Mouse (Mus musculus) ES-E14 (cell line): ENCODE data around the gene Herc4. TPM values are rescaled to one million over a fixed set of nuclear protein-coding genes. Genes with fewer than 3 reads are reported as not detected.
A peak's percentile ranks its signal among the peaks of the same experiment; 100 is the strongest.

Source experiments
- DNase-seq: peaks from one replicate; pipeline ENCODE4 v3.0.0-alpha.2; 2013; ENCODE audit warnings: low read depth, low spot score
- H3K27ac ChIP-seq: 2 replicates; pipeline ENCODE4 v1.5.1; 2012; ENCODE audit warnings: low read depth, mild to moderate bottlenecking, low read length, moderate library complexity, mixed read lengths; ENCODE audit not compliant: poor library complexity, insufficient read depth, severe bottlenecking
- H3K36me3 ChIP-seq: 2 replicates; pipeline ENCODE4 v1.6.1; 2012; ENCODE audit warnings: mild to moderate bottlenecking, low read length, moderate library complexity, mixed read lengths; ENCODE audit not compliant: control insufficient read depth, poor library complexity, insufficient read depth, severe bottlenecking
- H3K4me1 ChIP-seq, 2 experiments: fragments of 150-350 bp in 1 of 2; sonication (generic) in 1 of 2; 2 replicates each; pipeline ENCODE4 v1.6.1; 2012; ENCODE audit warnings: low read length in 2 of 2, mild to moderate bottlenecking in 1 of 2, mixed read lengths in 1 of 2; ENCODE audit not compliant: control insufficient read depth in 2 of 2, insufficient read depth in 2 of 2, poor library complexity in 1 of 2
- H3K4me3 ChIP-seq, 2 experiments: fragments of 150-350 bp in 1 of 2; sonication (generic) in 1 of 2; 2 replicates each; pipeline ENCODE4 v1.5.1; 2012; ENCODE audit warnings: low read length in 2 of 2, low read depth in 1 of 2, mild to moderate bottlenecking in 1 of 2, mixed read lengths in 1 of 2; ENCODE audit not compliant: insufficient read depth in 1 of 2, poor library complexity in 1 of 2, severe bottlenecking in 1 of 2
- H3K9ac ChIP-seq: 2 replicates; pipeline ENCODE4 v1.6.1; 2012; ENCODE audit warnings: low read depth, mild to moderate bottlenecking, low read length, mixed read lengths; ENCODE audit not compliant: poor library complexity, insufficient read depth, severe bottlenecking
- H3K9me3 ChIP-seq: fragments of 150-350 bp; sonication (generic); 2 replicates; pipeline ENCODE4 v1.6.1; 2012; ENCODE audit warnings: low read depth, mild to moderate bottlenecking, low read length; ENCODE audit not compliant: control insufficient read depth, insufficient read depth
- CHD2 ChIP-seq: IDR thresholded peaks from 2 replicates; pipeline ENCODE4 v1.6.1; 2014; ENCODE audit warnings: mild to moderate bottlenecking, low read depth, low read length, inconsistent platforms
- HCFC1 ChIP-seq: IDR thresholded peaks from 2 replicates; pipeline ENCODE4 v1.6.1; 2012; ENCODE audit warnings: low read length, inconsistent platforms, borderline replicate concordance; ENCODE audit not compliant: insufficient read depth
- MAFK ChIP-seq: IDR thresholded peaks from 2 replicates; pipeline ENCODE4 v1.6.1; 2014; ENCODE audit warnings: mild to moderate bottlenecking, low read depth, low read length, inconsistent platforms; ENCODE audit not compliant: insufficient read depth
- ZC3H11A ChIP-seq: IDR thresholded peaks from 2 replicates; pipeline ENCODE4 v1.6.1; 2012; ENCODE audit warnings: low read depth, mild to moderate bottlenecking, inconsistent platforms, low read length, borderline replicate concordance
- ZNF384 ChIP-seq: IDR thresholded peaks from 2 replicates; pipeline ENCODE4 v1.6.1; 2012; ENCODE audit warnings: low read depth, low read length, inconsistent platforms
- in situ Hi-C, 2 experiments: fragments of 600-800 bp; cut with MboI; formaldehyde crosslinking; loops; one replicate each; pipeline ENCODE4 v1.15.1; 2025; ENCODE audit warnings: low sequenced_read_pairs in 2 of 2, inconsistent platforms in 1 of 2; ENCODE audit not compliant: unreplicated experiment in 2 of 2
- total RNA-seq: library from RNA; depleted of rRNA; stranded (reverse); fragments of 300-350 nt; gene quantifications from 2 replicates; pipeline ENCODE4 v1.2.3, GENCODE M21; 2012

Gene Herc4
- total RNA-seq, 1 experiment, result 87.9 TPM

- in situ Hi-C loops, result no loop called here
- peaks cover 23% of the 10 kb centered on the region for H3K36me3 ChIP-seq
- TF ChIP-seq ZC3H11A, result peak; percentile 35; the same call in 1 of the 2 replicates
- TF ChIP-seq HCFC1, result no peak
- no peak overlapping the region for H3K9ac ChIP-seq
- H3K9me3 ChIP-seq, result no peaks in the 10 kb centered on the region
- no peak overlapping the region for H3K4me3 ChIP-seq
- H3K4me1 ChIP-seq, result no peaks in the 10 kb centered on the region
- peak; percentile 89 for DNase-seq
- H3K27ac ChIP-seq, result no peak overlapping the region
Measured at GRCm38 (mm10) chr10:63308582-63309366, 65.2 kb downstream of the Herc4 start.

DNA sequence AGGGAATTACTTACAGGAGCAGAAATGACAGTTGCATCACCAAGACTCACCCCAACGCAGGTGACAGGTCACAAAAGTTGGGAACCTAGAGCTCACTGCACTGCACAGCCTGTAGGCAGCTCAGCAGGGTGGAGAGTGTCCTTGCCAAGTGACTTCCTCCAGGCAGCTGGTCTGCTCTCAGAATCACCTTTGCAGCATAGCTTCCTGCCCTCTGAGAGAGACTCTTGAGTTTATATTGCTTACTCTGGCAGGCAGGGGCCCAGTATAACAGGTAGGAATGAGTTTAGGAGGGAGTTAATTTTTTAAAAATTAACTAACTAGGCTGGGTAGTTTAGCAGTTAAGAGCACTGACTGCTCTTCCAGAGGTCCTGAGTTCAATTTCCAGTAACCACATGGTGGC is 70.1 kb downstream of the Herc4 start:
- Histone ChIP-seq H3K27ac (no peak overlapping the region), H3K4me3 (no peak overlapping the region), H3K9me3 (no peaks in the 10 kb centered on the region), H3K9ac (no peak overlapping the region), H3K36me3 (peaks cover 28% of the 10 kb centered on the region), H3K4me1 (no peaks in the 10 kb centered on the region)
- no peak for DNase-seq
- TF ChIP-seq ZC3H11A, result no peak
- no peak for TF ChIP-seq ZNF384
- no peak for TF ChIP-seq HCFC1
- TF ChIP-seq CHD2, result no peak
- TF ChIP-seq MAFK, result no peak
- in situ Hi-C loops, result no loop called here

GRCm38 (mm10) chr10:63327091-63327490 is 83.5 kb downstream of the Herc4 start:
- in situ Hi-C loops, result no loop called here
- H3K9me3 ChIP-seq, result no peaks in the 10 kb centered on the region
- H3K4me1 ChIP-seq, result no peaks in the 10 kb centered on the region
- TF ChIP-seq ZNF384 (no peak), ZC3H11A (no peak)
- H3K27ac ChIP-seq, result no peak overlapping the region
- H3K4me3 ChIP-seq, result no peak overlapping the region
- peaks cover 26% of the 10 kb centered on the region for H3K36me3 ChIP-seq
- DNase-seq, result no peak
- no peak overlapping the region for H3K9ac ChIP-seq

DNA sequence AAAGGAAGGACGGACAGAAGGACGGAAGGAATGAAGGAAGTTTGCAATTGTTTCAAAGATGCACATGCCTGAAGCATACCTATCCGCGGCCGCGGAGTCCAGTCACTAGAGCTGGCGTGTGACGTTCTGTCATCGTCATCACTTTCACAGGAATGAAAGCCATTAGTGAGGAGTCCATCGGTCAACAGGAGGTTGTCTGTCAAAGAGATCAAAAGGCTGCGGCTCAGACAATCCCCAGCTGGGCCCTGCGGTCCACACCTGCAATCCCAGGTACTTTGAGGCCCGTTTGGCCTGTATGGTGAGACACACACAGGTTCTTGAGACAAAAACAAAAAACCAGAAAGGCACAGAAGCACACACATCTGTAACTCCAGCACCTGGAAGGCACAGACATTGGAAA is 93.3 kb downstream of the Herc4 start:
- Histone ChIP-seq H3K9me3 (no peaks in the 10 kb centered on the region), H3K9ac (peak overlapping the region; percentile 62), H3K4me1 (peaks cover 3 to 5% of the 10 kb centered on the region in 2 experiments; a peak in 2 of 4 replicates), H3K4me3 (peak overlapping the region; percentile 96), H3K27ac (no peak overlapping the region), H3K36me3 (peaks cover 21% of the 10 kb centered on the region)
- in situ Hi-C loops, result no loop called here
- TF ChIP-seq ZC3H11A (no peak), ZNF384 (no peak), MAFK (no peak)
- no peak for DNase-seq

DNA sequence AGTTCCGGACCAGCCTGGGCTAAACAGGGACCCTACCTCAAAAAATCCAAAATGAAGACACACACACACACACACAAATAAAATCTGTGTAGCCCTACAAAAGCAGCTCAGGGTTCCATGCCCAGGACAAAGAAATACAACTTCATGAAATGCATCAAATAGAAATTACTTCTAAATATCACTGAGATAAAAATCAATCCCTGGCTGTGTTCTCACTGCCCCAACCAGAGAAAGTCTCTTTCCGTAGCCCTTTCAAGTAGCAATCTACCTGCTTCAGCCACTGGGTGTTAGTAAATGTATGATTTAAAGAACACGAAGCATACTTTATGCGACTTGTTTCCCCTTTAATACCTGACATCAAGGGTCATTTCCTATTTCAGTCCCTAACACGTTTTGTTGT is 93.7 kb downstream of the Herc4 start:
- no peak overlapping the region for H3K27ac ChIP-seq
- peaks cover 21% of the 10 kb centered on the region for H3K36me3 ChIP-seq
- peak overlapping the region; percentile 96 for H3K4me3 ChIP-seq
- peaks cover 3 to 5% of the 10 kb centered on the region in 2 experiments; a peak in 2 of 4 replicates for H3K4me1 ChIP-seq
- peak overlapping the region; percentile 62 for H3K9ac ChIP-seq
- no peak for TF ChIP-seq ZC3H11A
- TF ChIP-seq HCFC1, result no peak
- no peak for TF ChIP-seq ZNF384
- no peak for TF ChIP-seq MAFK
- TF ChIP-seq CHD2, result no peak
- no peaks in the 10 kb centered on the region for H3K9me3 ChIP-seq
- in situ Hi-C loops, result no loop called here
- no peak for DNase-seq
